ENCODE assay signal across 7 mouse cellular contexts in genomic region chr8:124897386-124898250, GRCm38 (mm10). TPM values are rescaled to one million over a fixed set of nuclear protein-coding genes. Genes with fewer than 3 reads are reported as not detected.
DNase-seq lines count a peak whose midpoint lies in the region; ATAC-seq lines count a peak whose summit lies in the region.

Gene Exoc8 (minus strand): TSS chr8:124897705.
Gene Sprtn (plus strand): TSS chr8:124897886.

- ATAC-seq in intestine, embryonic 15.5 days, result peak; percentile 93

- no peaks in the 10 kb centered on the region for H3K27me3 ChIP-seq in intestine, embryonic 15.5 days (replicated peaks)
- no peaks in the 10 kb centered on the region for H3K27me3 ChIP-seq in midbrain, embryonic 10.5 days (ENCODE audit: low read depth, poor library complexity, severe bottlenecking)

- peak within 1 kb of the TSS; percentile 79 for H3K9ac ChIP-seq in intestine, embryonic 15.5 days

- H3K36me3 ChIP-seq in intestine, embryonic 15.5 days, result peaks cover 30% of the 10 kb centered on the region
- peaks cover 66% of the 10 kb centered on the region for H3K36me3 ChIP-seq in midbrain, embryonic 10.5 days

- H3K4me2 ChIP-seq in intestine, embryonic 15.5 days (replicated peaks), result peak within 1 kb of the TSS; percentile 90

- peak within 1 kb of the TSS; percentile 88 for H3K4me3 ChIP-seq in intestine, embryonic 15.5 days (replicated peaks)
- H3K4me3 ChIP-seq in midbrain, embryonic 10.5 days, result peak within 1 kb of the TSS; percentile 97

- peaks cover 23% of the 10 kb centered on the region for H3K4me1 ChIP-seq in intestine, embryonic 15.5 days (replicated peaks)
- H3K4me1 ChIP-seq in midbrain, embryonic 10.5 days, result peaks cover 34% of the 10 kb centered on the region

- peak; percentile 99 for DNase-seq in adrenal gland, adult 2 months
- peak; percentile 92 for DNase-seq in embryo, embryonic 11.5 days (ENCODE audit: low read depth, low spot score)
- DNase-seq in gastrocnemius, postnatal 36 days, result peak; percentile 96 to 98
- DNase-seq in left cerebral cortex, postnatal 25 days (ENCODE audit: low spot score in 2 of 2), result peak; percentile 97 to 98
- DNase-seq in midbrain, embryonic 10.5 days (ENCODE audit: low spot score), result peak; percentile 98
- DNase-seq in right cerebral cortex, postnatal 4 days, result peak; percentile 98

- under 1% methylated on average over 114 of the region's 114 CpGs for WGBS in intestine, embryonic 15.5 days
- under 1% methylated on average over 114 of the region's 114 CpGs for WGBS in midbrain, embryonic 10.5 days

- no peaks in the 10 kb centered on the region for H3K9me3 ChIP-seq in intestine, embryonic 15.5 days
- no peaks in the 10 kb centered on the region for H3K9me3 ChIP-seq in midbrain, embryonic 10.5 days (replicated peaks)

- intact Hi-C loops in gastrocnemius, postnatal 36 days (cut with DNase I), result loop anchor here (2.0 to 5.0 kb wide), 4 partner anchors 31 to 140 kb away; partner anchors contain the start of genes Egln1 and Tsnax
- intact Hi-C loops in left cerebral cortex, postnatal 25 days (cut with DNase I), result loop anchor here (2.0 to 5.0 kb wide), 3 partner anchors 51 to 135 kb away; partner anchors contain the start of genes Egln1 and Tsnax

- peak within 1 kb of the TSS; percentile 77 for H3K27ac ChIP-seq in intestine, embryonic 15.5 days
- peak within 1 kb of the TSS; percentile 86 for H3K27ac ChIP-seq in midbrain, embryonic 10.5 days (replicated peaks)

RNA-seq across cellular contexts. Expression of gene Exoc8, which starts in this region (rescaled TPM):
- total RNA-seq in adrenal gland, adult 2 months (2021), result 10 to 100 TPM; 19.9 to 24.2 TPM
- 9.1 and 10.6 TPM in 2 replicates for polyA plus RNA-seq in adrenal gland, adult 2 months (2012; rRNA removed)
- total RNA-seq in gastrocnemius, postnatal 36 days (2021), result 1 to 10 TPM; 6.3 to 8.0 TPM
- polyA plus RNA-seq in intestine, embryonic 15.5 days (2015; fragmentation: Nextera tagmentation; extraction: Ambion mirVana), result 7.5 and 7.8 TPM in 2 replicates
- 10 to 100 TPM; 36.2 to 38.9 TPM for total RNA-seq in left cerebral cortex, postnatal 25 days (2021)
- 8.4 and 9.6 TPM in 2 replicates for polyA plus RNA-seq in midbrain, embryonic 10.5 days (2016; fragmentation: Nextera tagmentation; extraction: Ambion mirVana)

RNA-seq across cellular contexts. Expression of gene Sprtn, which starts in this region (rescaled TPM):
- total RNA-seq in adrenal gland, adult 2 months (2021), result 10 to 100 TPM; 19.4 to 19.9 TPM
- polyA plus RNA-seq in adrenal gland, adult 2 months (2012; rRNA removed), result 7.7 and 9.7 TPM in 2 replicates
- total RNA-seq in gastrocnemius, postnatal 36 days (2021), result 1 to 10 TPM; 5.0 to 6.9 TPM
- polyA plus RNA-seq in intestine, embryonic 15.5 days (2015; fragmentation: Nextera tagmentation; extraction: Ambion mirVana), result 8.4 and 8.5 TPM in 2 replicates
- 10 to 100 TPM; 12.7 to 12.9 TPM for total RNA-seq in left cerebral cortex, postnatal 25 days (2021)
- polyA plus RNA-seq in midbrain, embryonic 10.5 days (2016; fragmentation: Nextera tagmentation; extraction: Ambion mirVana), result 10.6 and 14.7 TPM in 2 replicates

Comparison
In these comparisons a context has a peak if more than half of its experiments do, and no peak if none do; other contexts are left out.
1. Peak in every context shown above with its lines: DNase-seq, ATAC-seq, H3K4me3 ChIP-seq and H3K27ac ChIP-seq.